Mouse (Mus musculus): ENCODE measurements around the gene Otogl. TPM values are rescaled to one million over a fixed set of nuclear protein-coding genes. Genes with fewer than 3 reads are reported as not detected.
A peak's percentile ranks its signal among the peaks of the same experiment; 100 is the strongest.

The Otogl gene
- polyA plus RNA-seq, 1 experiment from 2014 or later = 0.08 TPM

DNA sequence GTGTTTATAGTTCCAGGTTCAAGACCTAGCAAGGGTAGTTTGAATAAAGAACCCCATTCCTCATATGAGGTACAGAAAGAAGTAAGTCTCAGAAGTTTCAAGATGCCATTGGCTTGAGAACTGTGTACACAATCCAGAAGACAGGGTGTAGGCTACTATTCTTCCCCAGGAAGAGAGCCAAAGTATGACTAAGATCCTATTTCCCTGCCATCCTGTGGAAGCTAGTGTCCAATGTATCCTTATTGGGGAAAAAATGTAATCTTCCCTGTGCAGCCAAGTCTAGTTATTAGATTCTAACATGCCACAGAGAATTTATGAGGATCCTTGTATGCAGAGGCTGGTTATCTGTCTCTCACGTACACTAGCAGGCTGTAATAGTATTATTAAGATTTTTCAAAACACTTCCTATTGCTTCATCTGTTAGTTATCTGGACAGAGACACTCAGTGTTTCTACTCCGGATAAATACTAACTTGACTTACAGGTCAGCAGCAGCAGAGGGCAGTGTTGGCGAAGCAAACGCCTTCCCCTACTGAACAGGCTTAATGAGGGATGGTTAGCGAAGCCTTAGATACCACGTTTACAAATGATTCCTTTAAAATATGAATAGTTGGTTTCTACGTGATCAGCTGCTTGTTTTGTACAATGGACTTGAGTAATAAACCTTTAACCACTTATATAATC, 112.1 kb downstream of the Otogl start:
- Histone ChIP-seq H3K27me3 (ENCODE audit: control insufficient read depth, insufficient read depth, low read length) (no peaks in the 10 kb centered on the region), H3K27ac (replicated peaks in 1 of 2; ENCODE audit: control insufficient read depth in 1 of 2, insufficient read depth in 1 of 2, low read depth in 2 of 2, low read length in 2 of 2) (no peak overlapping the region), H3K4me2 (ENCODE audit: low read length) (no peak overlapping the region), H3K9me3 (ENCODE audit: control insufficient read depth, low read length) (no peaks in the 10 kb centered on the region), H3K9ac (ENCODE audit: low read length) (no peak overlapping the region), H3K4me1 (ENCODE audit: control insufficient read depth in 2 of 2, insufficient read depth in 2 of 2, low read length in 2 of 2) (peaks cover 1 to 15% of the 10 kb centered on the region in 2 experiments), H3K36me3 (ENCODE audit: control insufficient read depth, insufficient read depth, low read length) (no peaks in the 10 kb centered on the region), H3K4me3 (ENCODE audit: control insufficient read depth in 1 of 2, insufficient read depth in 1 of 2, low read depth in 1 of 2, low read length in 2 of 2) (no peak overlapping the region)
- WGBS = 6% methylated on average over 7 of the region's 7 CpGs
- ATAC-seq (ENCODE audit: insufficient number of reproducible peaks, insufficient read depth, low FRiP score, low read depth) = no peak

DNA sequence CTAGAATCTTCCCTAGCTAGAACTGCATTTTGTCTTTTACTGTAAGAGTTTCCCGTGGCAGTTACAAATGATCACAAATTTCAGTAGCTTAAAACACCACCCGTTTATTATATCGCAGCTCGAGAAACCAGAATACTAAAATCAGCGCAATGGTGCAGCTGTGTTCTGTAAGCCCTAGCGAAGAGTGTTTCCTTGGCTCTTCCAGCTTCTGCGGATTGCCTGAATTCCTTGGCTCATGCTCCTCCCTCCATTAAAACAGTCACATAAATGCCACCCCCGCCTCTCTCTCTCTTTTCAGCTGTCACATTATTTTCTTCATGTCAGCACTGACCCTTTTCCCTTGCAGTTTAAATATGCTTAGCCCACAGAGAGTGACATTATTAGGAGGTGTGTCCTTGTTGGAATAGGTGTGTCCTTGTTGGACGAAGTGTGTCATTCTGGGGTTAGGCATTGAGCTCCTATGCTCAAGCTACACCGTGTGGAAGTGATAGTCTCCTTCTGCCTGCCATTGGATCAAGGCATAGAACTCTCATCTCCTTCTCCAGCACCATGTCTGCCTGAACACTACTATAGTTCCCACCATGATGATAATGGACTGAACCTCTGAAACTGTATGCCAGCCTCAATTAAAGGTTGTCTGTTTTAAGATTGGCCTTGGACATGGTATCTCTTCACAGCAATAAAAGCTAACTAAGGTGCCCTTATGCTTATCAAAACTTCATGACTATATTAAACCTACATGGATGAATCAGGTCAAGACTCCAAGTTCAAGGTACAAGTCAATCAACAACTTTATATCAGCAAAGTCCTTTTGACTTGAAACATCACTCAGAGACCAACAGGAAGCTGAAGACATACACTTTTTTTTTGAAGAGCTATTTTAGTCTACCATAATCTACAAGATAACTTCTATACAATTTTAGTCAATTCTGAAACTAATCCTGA, 116.8 kb downstream of the Otogl start:
- no peak for ATAC-seq (ENCODE audit: insufficient number of reproducible peaks, insufficient read depth, low FRiP score, low read depth)
- Histone ChIP-seq H3K36me3 (ENCODE audit: control insufficient read depth, insufficient read depth, low read length) (no peaks in the 10 kb centered on the region), H3K9me3 (ENCODE audit: control insufficient read depth, low read length) (no peaks in the 10 kb centered on the region), H3K9ac (ENCODE audit: low read length) (no peak overlapping the region), H3K27ac (replicated peaks in 1 of 2; ENCODE audit: control insufficient read depth in 1 of 2, insufficient read depth in 1 of 2, low read depth in 2 of 2, low read length in 2 of 2) (no peak overlapping the region), H3K4me1 (ENCODE audit: control insufficient read depth in 2 of 2, insufficient read depth in 2 of 2, low read length in 2 of 2) (peaks cover 0 to 2% of the 10 kb centered on the region in 2 experiments; a peak in 1 of 4 replicates), H3K4me3 (ENCODE audit: control insufficient read depth in 1 of 2, insufficient read depth in 1 of 2, low read depth in 1 of 2, low read length in 2 of 2) (no peak overlapping the region), H3K27me3 (ENCODE audit: control insufficient read depth, insufficient read depth, low read length) (no peaks in the 10 kb centered on the region), H3K4me2 (ENCODE audit: low read length) (no peak overlapping the region)
- 70% methylated on average over 10 of the region's 10 CpGs for WGBS

DNA sequence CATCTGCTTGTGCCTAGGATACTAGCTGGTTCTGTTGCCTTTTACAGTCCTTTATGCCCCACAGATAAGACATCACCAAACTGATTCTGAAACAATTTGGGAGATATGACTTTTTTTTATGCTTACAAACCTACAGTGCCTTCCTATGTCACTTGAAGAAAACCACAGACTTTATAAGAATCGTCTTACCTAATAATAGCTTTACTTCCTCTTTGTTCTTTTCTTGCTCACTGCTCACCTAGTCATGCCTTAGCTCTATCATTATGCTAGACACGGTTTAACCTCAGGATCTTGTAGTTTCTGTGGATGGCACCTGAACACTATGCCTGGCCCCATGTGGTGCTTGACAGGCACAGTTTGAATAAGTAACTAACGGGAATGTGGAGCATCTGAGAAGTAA, 119.4 kb downstream of the Otogl start:
- no peaks in the 10 kb centered on the region for H3K9me3 ChIP-seq (ENCODE audit: control insufficient read depth, low read length)
- WGBS = 77% methylated on average over 3 of the region's 3 CpGs
- no peak overlapping the region for H3K27ac ChIP-seq (replicated peaks in 1 of 2; ENCODE audit: control insufficient read depth in 1 of 2, insufficient read depth in 1 of 2, low read depth in 2 of 2, low read length in 2 of 2)
- ATAC-seq (ENCODE audit: insufficient number of reproducible peaks, insufficient read depth, low FRiP score, low read depth) = no peak
- no peaks in the 10 kb centered on the region for H3K27me3 ChIP-seq (ENCODE audit: control insufficient read depth, insufficient read depth, low read length)
- peaks cover 0 to 2% of the 10 kb centered on the region in 2 experiments; a peak in 1 of 4 replicates for H3K4me1 ChIP-seq (ENCODE audit: control insufficient read depth in 2 of 2, insufficient read depth in 2 of 2, low read length in 2 of 2)
- H3K4me2 ChIP-seq (ENCODE audit: low read length) = no peak overlapping the region
- no peak overlapping the region for H3K4me3 ChIP-seq (ENCODE audit: control insufficient read depth in 1 of 2, insufficient read depth in 1 of 2, low read depth in 1 of 2, low read length in 2 of 2)
- no peaks in the 10 kb centered on the region for H3K36me3 ChIP-seq (ENCODE audit: control insufficient read depth, insufficient read depth, low read length)
- H3K9ac ChIP-seq (ENCODE audit: low read length) = no peak overlapping the region

DNA sequence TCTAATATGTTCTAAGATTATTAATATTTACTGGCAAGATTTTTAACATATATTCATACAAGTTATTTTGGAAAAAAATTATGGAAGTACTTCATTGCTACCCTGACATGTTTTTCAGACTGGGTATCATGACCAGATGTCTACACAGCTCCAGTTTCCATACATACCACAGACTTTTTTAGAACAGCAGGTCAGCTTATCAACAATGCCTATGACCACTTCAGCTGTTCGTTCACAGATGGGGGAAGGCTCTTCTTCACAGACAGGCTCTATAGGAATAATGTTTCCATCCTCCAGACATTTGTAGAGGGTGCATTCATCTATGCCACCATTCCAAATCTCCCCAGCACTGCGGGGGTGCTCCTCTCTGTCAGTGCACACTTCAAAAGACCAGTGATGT, 132.4 kb downstream of the Otogl start:
- H3K4me3 ChIP-seq (ENCODE audit: control insufficient read depth in 1 of 2, insufficient read depth in 1 of 2, low read depth in 1 of 2, low read length in 2 of 2) = no peak overlapping the region
- ATAC-seq (ENCODE audit: insufficient number of reproducible peaks, insufficient read depth, low FRiP score, low read depth) = no peak
- no peak overlapping the region; a peak in 1 of 4 replicates for H3K27ac ChIP-seq (replicated peaks in 1 of 2; ENCODE audit: control insufficient read depth in 1 of 2, insufficient read depth in 1 of 2, low read depth in 2 of 2, low read length in 2 of 2)
- no peaks in the 10 kb centered on the region for H3K9me3 ChIP-seq (ENCODE audit: control insufficient read depth, low read length)
- H3K4me1 ChIP-seq (ENCODE audit: control insufficient read depth in 2 of 2, insufficient read depth in 2 of 2, low read length in 2 of 2) = peaks cover 2 to 8% of the 10 kb centered on the region in 2 experiments; a peak in 3 of 4 replicates
- H3K27me3 ChIP-seq (ENCODE audit: control insufficient read depth, insufficient read depth, low read length) = no peaks in the 10 kb centered on the region
- H3K4me2 ChIP-seq (ENCODE audit: low read length) = no peak overlapping the region
- 35% methylated on average over 2 of the region's 2 CpGs for WGBS
- H3K9ac ChIP-seq (ENCODE audit: low read length) = no peak overlapping the region
- H3K36me3 ChIP-seq (ENCODE audit: control insufficient read depth, insufficient read depth, low read length) = no peaks in the 10 kb centered on the region

DNA sequence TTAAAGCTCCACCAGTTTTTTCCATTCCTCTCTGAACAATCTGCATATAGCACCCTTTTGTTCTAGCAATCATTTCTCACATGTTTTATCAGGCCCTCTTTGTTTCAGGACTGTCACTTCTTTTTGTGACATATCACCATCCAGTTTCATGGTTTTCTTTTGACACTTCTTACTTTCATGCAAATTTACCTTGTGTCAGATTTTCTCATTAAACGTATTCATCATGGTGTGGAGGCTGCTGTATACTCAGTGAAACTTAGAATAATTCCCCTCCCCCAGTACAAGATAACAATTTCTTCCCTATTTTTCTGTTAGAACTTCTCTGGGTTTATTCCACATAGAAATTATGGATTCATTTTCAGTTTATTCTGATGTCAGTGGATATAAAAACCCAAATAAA, 152.3 kb downstream of the Otogl start:
- H3K4me1 ChIP-seq (ENCODE audit: control insufficient read depth in 2 of 2, insufficient read depth in 2 of 2, low read length in 2 of 2) = no peaks in the 10 kb centered on the region
- 65% methylated on average over 1 of the region's 1 CpGs for WGBS
- no peaks in the 10 kb centered on the region for H3K36me3 ChIP-seq (ENCODE audit: control insufficient read depth, insufficient read depth, low read length)
- no peaks in the 10 kb centered on the region for H3K27me3 ChIP-seq (ENCODE audit: control insufficient read depth, insufficient read depth, low read length)
- H3K4me3 ChIP-seq (ENCODE audit: control insufficient read depth in 1 of 2, insufficient read depth in 1 of 2, low read depth in 1 of 2, low read length in 2 of 2) = no peak overlapping the region
- no peak for ATAC-seq (ENCODE audit: insufficient number of reproducible peaks, insufficient read depth, low FRiP score, low read depth)
- no peak overlapping the region for H3K27ac ChIP-seq (replicated peaks in 1 of 2; ENCODE audit: control insufficient read depth in 1 of 2, insufficient read depth in 1 of 2, low read depth in 2 of 2, low read length in 2 of 2)
- no peaks in the 10 kb centered on the region for H3K9me3 ChIP-seq (ENCODE audit: control insufficient read depth, low read length)
- H3K9ac ChIP-seq (ENCODE audit: low read length) = no peak overlapping the region
- H3K4me2 ChIP-seq (ENCODE audit: low read length) = no peak overlapping the region

DNA sequence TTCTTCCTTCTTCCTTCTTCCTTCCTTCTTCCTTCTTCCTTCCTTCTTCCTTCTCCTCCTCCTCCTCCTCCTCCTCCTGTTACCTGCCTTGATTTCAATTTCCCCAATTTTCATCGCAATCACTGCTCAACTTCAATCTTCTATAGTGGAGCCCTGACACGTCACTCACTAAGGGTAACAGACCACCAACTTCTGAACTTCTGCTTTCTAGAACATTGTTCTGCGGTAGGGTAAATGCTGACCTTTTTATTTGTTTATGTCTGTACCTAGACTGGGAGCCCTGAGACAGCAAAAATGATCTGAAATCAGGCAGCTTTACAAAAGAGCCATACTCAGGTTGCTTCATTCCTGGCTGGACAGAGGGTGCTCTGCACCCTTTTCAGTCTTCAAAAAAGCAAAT, 158.5 kb downstream of the Otogl start:
- 89% methylated on average over 3 of the region's 3 CpGs for WGBS
- no peak overlapping the region for H3K4me3 ChIP-seq (ENCODE audit: control insufficient read depth in 1 of 2, insufficient read depth in 1 of 2, low read depth in 1 of 2, low read length in 2 of 2)
- no peak for ATAC-seq (ENCODE audit: insufficient number of reproducible peaks, insufficient read depth, low FRiP score, low read depth)
- H3K9me3 ChIP-seq (ENCODE audit: control insufficient read depth, low read length) = no peaks in the 10 kb centered on the region
- H3K27me3 ChIP-seq (ENCODE audit: control insufficient read depth, insufficient read depth, low read length) = no peaks in the 10 kb centered on the region
- no peak overlapping the region for H3K4me2 ChIP-seq (ENCODE audit: low read length)
- H3K9ac ChIP-seq (ENCODE audit: low read length) = no peak overlapping the region
- H3K4me1 ChIP-seq (ENCODE audit: control insufficient read depth in 2 of 2, insufficient read depth in 2 of 2, low read length in 2 of 2) = peaks cover 4 to 7% of the 10 kb centered on the region in 2 experiments; a peak in 3 of 4 replicates
- H3K27ac ChIP-seq (replicated peaks in 1 of 2; ENCODE audit: control insufficient read depth in 1 of 2, insufficient read depth in 1 of 2, low read depth in 2 of 2, low read length in 2 of 2) = no peak overlapping the region
- H3K36me3 ChIP-seq (ENCODE audit: control insufficient read depth, insufficient read depth, low read length) = no peaks in the 10 kb centered on the region

DNA sequence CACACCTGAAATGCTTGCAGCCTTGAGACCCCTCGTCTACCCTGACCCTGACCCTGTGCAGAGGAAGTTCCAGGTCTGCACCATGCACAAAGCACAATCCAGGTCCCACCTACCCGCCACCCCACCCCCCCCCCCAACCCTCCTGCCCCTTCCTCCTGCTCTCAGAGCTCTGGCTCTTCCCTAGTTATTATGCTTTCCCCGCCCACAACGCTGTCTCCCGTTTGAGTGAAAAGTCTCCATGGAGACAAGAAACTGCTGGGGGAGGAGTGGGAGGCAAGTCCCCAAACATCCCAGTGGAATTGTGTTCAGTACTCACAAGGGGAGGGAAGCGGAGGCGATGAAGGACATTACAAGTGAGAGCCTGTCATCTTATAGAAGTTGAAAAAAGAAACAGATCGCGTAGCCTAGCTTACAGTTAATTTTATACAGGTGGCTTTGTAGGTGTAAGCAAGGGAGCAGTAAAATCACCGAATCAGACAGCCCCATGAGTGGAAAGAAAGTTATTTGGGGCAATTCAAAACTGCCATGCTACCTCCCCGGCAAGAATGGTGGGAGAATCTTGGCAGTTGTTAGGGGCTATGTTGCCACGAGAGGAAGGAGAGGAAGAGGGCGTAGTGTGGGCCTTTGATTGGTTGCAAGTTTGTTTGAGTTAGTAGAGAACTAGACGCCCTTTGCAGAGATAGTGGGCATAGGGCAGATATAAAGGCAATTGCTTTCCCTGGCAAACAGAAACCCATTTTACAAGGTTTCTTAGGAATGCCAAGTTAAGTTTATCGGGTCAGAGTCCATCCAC, 159.4 kb downstream of the Otogl start:
- Histone ChIP-seq H3K4me3 (ENCODE audit: control insufficient read depth in 1 of 2, insufficient read depth in 1 of 2, low read depth in 1 of 2, low read length in 2 of 2) (peak overlapping the region in 1 of 2 experiments; percentile 14; a peak in 2 of 4 replicates), H3K27me3 (ENCODE audit: control insufficient read depth, insufficient read depth, low read length) (no peaks in the 10 kb centered on the region), H3K4me2 (ENCODE audit: low read length) (peak overlapping the region; percentile 59), H3K4me1 (ENCODE audit: control insufficient read depth in 2 of 2, insufficient read depth in 2 of 2, low read length in 2 of 2) (peaks cover 4 to 7% of the 10 kb centered on the region in 2 experiments; a peak in 3 of 4 replicates), H3K9me3 (ENCODE audit: control insufficient read depth, low read length) (no peaks in the 10 kb centered on the region), H3K9ac (ENCODE audit: low read length) (no peak overlapping the region), H3K27ac (replicated peaks in 1 of 2; ENCODE audit: control insufficient read depth in 1 of 2, insufficient read depth in 1 of 2, low read depth in 2 of 2, low read length in 2 of 2) (no peak overlapping the region), H3K36me3 (ENCODE audit: control insufficient read depth, insufficient read depth, low read length) (no peaks in the 10 kb centered on the region)
- WGBS = 30% methylated on average over 14 of the region's 15 CpGs
- ATAC-seq (ENCODE audit: insufficient number of reproducible peaks, insufficient read depth, low FRiP score, low read depth) = no peak

Data from heart, embryonic 14.5 days (tissue).